Mouse (Mus musculus): Measurements from ENCODE around the gene Wdr90.
A peak's percentile ranks its signal among the peaks of the same experiment; 100 is the strongest.
"Not testable (repeated sequence)": the region's sequence is repeated elsewhere in the genome, so short reads cannot be mapped to it uniquely, and the experiment has no call there.

Gene Wdr90

GRCm38 (mm10) chr17:25830200-25830753 lies 31.0 kb downstream of the Wdr90 start:
- no peak for DNase-seq (ENCODE audit: low read depth, low spot score)

DNA sequence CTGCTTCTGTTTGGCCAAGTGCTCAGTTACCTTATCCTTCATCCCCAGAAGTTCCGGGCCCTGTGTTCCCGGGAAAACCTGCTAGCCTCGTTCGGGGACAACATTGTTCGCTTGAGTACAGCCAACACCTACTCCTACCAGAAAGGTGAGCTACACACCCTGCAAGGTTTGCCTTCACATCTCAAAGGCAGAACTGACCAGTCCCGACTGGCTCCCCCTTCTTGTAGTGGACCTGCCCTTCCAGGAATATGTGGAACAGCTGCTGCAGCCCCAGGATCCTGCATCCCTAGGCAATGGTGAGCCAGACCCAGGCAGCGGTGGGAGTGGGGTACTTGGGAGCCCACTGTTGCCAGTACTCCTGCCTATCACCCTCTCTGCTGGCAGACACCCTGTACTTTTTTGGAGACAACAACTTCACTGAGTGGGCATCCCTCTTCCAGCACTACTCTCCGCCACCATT lies 31.7 kb downstream of the Wdr90 start:
- no peak for DNase-seq (ENCODE audit: low read depth, low spot score)

GRCm38 (mm10) chr17:25828712-25829557 lies 32.4 kb downstream of the Wdr90 start, which contains the start of gene Jmjd8:
Gene Jmjd8, plus strand, starts transcription at chr17:25828867.
- peak; percentile 48 for DNase-seq (ENCODE audit: low read depth, low spot score)

GRCm38 (mm10) chr17:25828223-25828594 lies 33.1 kb downstream of the Wdr90 start:
- no peak for DNase-seq (ENCODE audit: low read depth, low spot score)

- no peak for DNase-seq (ENCODE audit: low read depth, low spot score)
Measured at GRCm38 (mm10) chr17:25827546-25828222, 33.6 kb downstream of the Wdr90 start.

DNA sequence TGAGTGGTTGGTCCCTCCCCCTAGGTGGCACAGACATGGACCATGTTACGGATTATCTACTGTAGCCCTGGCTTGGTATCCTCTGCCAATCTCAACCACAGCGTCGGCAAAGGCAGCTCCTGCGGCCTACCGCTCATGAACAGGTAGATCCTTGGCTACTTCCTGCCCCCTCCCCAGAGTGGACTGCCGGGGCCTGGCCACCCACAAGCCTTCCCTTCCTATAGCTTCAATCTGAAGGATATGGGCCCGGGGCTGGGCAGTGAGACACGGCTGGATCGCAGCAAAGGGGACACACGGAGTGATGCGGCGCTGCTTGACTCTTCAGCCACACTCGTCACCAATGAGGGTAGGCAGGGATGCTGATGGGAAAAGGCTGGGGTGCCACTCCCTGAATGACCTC lies 34.3 kb downstream of the Wdr90 start:
- DNase-seq (ENCODE audit: low read depth, low spot score): no peak

DNA sequence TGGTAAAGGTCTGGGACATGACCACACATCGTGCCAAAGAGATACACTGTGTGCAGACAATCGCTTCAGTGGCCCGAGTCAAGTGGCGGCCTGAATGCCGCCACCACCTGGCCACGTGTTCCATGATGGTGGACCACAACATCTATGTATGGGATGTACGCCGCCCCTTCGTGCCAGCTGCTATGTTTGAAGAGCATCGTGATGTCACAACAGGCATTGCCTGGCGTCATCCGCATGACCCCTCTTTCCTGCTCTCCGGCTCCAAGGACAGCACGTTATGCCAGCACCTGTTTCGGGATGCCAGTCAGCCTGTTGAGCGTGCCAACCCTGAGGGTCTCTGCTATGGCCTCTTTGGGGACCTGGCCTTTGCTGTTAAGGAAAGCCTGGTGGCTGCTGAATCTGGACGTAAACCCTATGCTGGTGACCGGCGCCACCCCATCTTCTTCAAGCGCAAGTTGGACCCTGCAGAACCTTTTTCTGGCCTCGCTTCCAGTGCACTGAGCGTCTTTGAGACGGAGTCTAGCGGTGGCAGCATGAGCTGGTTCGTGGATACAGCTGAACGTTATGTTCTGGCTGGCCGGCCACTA lies 35.2 kb downstream of the Wdr90 start:
- no peak for DNase-seq (ENCODE audit: low read depth, low spot score)

DNA sequence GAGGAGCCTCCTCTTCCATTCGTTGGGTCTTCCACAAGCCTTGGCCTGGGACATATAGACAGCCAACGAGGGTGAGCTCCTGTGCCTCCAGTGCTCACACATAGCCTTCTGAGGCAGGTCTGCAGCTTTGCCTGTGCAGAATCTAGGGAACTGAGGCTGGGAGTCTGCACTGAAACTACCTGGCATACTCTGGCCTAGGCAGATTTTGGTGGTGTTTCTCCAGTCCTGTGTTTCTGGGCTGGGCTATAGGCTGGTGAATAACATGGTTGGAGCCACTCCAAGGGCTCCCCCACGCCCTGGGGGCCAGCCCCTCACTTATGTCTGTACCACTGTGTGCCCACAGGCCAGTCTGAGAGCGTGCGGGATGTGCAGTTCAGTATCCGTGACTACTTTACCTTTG lies 36.0 kb downstream of the Wdr90 start:
- DNase-seq (ENCODE audit: low read depth, low spot score): no peak

DNA sequence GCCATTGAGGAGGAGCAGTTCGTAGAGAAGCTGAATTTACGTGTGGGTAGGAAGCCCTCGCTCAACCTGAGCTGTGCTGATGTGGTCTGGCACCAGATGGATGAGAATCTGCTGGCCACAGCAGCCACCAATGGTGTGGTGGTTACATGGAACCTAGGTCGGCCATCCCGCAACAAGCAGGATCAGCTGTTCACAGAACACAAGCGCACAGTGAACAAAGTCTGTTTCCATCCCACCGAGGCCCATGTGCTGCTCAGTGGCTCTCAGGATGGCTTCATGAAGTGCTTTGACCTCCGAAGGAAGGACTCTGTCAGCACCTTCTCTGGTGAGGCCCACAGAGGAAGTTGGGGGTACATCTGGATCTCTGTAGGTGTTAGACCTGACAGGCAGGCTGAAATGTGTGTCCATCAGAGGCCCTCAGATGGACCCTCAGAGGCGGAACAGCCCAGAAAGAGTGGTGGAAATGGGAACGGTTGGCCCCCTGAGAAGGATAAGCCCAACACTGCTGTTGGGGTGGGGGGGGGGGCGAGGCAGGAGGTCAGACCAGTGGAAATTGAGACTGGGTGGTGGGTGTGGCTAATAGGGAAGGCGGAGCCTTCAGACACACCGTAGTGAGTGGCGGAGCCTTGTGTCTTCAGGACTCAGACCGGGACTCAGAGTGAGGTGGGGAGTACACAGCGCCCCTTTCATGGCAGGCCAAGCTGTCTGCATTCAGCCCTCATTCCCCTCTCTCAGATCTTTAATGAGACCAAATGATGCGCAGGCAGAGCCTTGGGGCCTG lies 36.7 kb downstream of the Wdr90 start:
- DNase-seq (ENCODE audit: low read depth, low spot score): no peak

DNA sequence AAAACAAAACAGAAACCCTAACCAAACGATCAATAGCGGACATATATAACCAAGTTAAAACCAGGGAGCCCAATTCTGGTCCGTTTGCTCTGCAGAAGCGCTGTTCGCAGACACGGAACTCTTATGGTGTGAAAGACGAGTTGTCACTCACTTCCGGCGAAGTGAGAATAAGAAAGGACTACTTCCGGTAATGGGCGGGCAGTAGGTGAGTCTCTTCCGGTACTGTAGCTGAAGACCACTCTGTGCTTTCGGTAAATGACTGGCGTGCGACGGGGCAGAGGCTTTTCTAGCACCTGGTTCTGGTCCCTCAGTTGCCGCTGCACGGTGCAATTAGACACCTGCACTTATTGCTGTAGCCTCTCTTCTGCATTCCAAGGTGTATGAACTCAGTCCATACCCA lies 37.8 kb downstream of the Wdr90 start, which contains the start of gene Wdr24:
Gene Wdr24 (plus strand): TSS at position 176 of the 400 bp plus-strand sequence.
- DNase-seq (ENCODE audit: low read depth, low spot score): peak; percentile 78

DNA sequence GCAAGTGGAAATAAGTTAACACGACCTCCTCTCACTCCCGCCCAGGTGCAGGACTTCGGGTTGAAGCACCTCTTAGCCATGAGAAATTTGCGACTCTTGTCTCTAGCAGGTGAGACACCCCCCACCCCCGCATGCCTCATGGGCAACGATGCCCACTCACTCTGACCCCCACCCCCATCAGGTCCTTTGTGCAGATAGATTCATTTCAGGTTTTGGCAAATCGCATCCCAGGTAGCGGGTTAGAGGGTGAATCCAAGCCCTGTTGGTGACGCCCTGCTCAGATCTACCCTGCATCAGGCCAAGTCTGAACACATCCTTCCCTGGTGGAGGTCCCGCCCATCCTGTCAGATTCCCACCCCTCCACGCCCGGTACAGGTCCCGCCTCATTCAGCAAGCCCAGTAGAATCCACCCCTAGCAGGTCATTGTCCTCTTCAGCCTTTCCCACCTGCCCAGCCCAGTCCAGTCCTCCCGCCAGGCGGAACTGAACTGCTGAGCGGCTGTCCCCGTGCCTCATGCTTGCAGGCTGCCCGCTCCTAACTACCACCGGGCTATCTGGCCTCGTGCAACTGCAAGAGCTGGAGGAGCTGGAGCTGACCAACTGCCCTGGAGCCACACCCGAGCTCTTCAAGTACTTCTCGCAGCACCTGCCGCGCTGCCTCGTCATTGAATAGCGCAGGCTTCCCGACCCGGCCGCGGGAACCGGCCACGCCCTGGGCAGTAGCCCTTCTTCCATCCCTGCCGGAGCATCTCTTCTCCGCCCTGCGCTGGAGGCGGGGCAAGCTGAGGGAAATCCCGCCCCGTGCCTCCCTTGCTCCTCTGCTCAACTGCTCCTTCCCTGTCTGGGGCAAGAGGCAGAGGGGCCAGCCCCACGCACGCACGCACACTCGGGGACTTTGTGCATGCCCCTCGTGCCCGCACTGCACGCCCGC lies 42.2 kb downstream of the Wdr90 start:
- no peak for DNase-seq (ENCODE audit: low read depth, low spot score)

GRCm38 (mm10) chr17:25817662-25818061 lies 43.6 kb downstream of the Wdr90 start:
- DNase-seq (ENCODE audit: low read depth, low spot score): no peak

DNA sequence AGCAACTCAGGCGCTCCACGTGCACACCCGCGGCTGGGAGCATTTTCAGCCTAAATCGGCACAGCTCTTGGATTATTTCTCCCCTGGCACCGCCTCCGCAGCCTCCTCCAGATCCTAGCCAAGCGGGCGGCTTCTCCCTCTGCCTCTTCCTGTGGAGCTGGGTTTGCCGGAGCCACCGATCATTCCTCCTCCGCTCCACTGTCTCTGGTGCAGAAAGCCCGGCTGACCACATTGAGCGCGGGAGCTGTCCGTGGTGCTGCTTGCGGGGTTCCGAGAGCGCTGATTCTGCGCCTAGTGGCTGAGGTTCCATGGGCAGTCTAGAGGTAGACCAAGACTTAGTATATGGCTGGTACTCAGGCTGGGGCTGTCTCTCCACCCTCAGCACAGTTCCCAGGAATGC lies 47.8 kb downstream of the Wdr90 start:
- no peak for DNase-seq (ENCODE audit: low read depth, low spot score)

- no peak for DNase-seq (ENCODE audit: low read depth, low spot score)
Measured at GRCm38 (mm10) chr17:25810890-25811289, 50.4 kb downstream of the Wdr90 start.

GRCm38 (mm10) chr17:25809606-25810340 lies 51.5 kb downstream of the Wdr90 start:
- DNase-seq (ENCODE audit: low read depth, low spot score): no peak

DNA sequence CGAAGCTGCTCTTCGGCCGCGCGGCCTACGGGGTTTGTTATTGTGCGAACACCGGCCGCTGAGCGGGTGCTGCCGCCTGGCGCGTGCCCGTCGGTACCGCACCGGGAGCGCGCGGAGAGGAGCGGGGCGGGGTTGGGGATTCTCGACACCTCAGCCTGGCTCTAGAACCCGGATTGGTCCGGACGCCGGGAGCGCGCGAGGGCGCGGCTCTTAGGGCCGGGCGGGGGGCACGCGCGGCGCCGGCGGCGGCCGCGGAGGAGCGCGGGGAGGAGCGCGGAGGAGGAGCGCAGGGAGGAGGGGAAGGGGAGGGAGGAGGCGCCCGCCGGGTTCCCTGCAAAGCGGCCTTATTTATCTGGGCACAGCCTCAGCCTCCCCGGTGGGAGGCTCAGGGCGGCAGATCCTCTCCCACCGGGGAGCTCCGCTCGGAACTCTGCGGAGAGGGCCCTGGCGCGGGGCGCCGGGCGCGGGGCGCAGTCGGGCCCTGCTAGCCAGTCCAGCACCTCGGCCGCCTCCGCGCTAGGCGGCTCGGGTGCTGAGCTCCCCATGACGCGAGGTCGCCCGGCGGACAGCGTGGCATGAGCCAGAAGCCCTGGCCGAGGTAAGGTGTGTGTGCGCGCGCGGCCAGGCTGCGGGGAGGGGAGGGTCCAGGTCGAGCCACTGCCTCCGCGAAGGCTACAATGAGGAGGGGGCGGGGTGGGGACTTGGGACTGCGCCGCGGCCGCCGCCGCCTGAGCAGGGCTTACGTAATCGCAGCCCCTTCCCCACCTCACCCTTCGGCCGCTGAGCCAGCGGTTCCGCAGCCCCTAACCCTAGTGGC lies 52.3 kb downstream of the Wdr90 start, which contains the start of gene Fbxl16:
Gene Fbxl16 (plus strand): TSS at position 297 of the 817 bp plus-strand sequence.
- no peak for DNase-seq (ENCODE audit: low read depth, low spot score)

DNA sequence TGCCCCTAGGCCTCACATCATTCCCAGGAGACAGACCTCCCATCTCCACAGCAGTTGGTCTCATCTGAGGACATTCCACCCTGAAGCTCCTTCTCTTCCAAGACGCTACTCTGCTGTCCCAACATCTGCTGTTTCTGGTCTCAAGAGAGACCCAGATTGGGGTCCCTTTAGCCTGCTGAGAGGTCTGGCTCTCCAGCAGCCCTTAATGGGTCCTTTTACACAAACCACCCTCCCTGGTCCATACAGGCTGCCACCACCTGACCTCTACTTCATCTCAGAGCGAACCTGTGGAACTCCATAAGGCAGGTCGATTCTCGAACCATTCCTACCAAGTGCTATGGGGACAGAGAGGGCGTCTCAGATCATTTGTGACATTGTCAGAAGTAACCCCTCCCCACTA lies 53.3 kb downstream of the Wdr90 start:
- DNase-seq (ENCODE audit: low read depth, low spot score): no peak

GRCm38 (mm10) chr17:25807452-25807851 lies 53.8 kb downstream of the Wdr90 start:
- not testable (repeated sequence) for DNase-seq (ENCODE audit: low read depth, low spot score)

DNA sequence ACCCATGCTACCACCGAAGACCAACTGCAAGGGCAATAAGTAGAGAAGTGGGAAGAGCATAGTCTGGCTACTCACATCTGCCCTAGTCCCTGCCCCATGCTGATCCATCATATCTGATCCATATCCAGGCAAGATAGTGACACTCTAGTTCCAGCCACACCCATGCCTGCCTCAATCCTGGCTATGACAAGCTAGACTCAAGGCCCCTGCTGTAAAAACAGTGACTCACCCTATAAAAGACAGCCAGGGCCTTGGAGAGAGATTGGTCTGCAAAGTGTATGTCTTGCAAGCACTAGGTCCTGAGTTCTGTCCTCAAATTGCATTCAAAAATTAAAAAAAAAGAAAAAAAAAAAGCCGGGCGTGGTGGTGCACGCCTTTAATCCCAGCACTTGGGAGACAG lies 54.8 kb downstream of the Wdr90 start:
- no peak for DNase-seq (ENCODE audit: low read depth, low spot score)
